Mouse (Mus musculus) heart, postnatal 0 days (tissue): ENCODE measurements around the gene Comtd1. TPM values are rescaled to one million over a fixed set of nuclear protein-coding genes. Genes with fewer than 3 reads are reported as not detected.

Experiments used
- ATAC-seq: fragments of 200-750 bp; cut with Nextera tagmentation; 2 replicates; pipeline ENCODE4 v1.8.0; 2017; ENCODE audit warnings: low read depth, moderate number of reproducible peaks, moderate library complexity; ENCODE audit not compliant: insufficient read depth
- DNase-seq: peaks from one replicate; pipeline ENCODE4 v3.0.0-alpha.2; 2016; ENCODE audit warnings: low spot score
- H3K27ac ChIP-seq: fragments of 300-500 bp; sonication (generic); 2 replicates; pipeline ENCODE4 v1.5.1; 2014; ENCODE audit warnings: low read depth, mild to moderate bottlenecking
- H3K27me3 ChIP-seq: fragments of 300-500 bp; sonication (generic); 2 replicates; pipeline ENCODE4 v1.6.1; 2014; ENCODE audit warnings: low read length, mixed read lengths; ENCODE audit not compliant: control insufficient read depth, insufficient read depth
- H3K36me3 ChIP-seq: fragments of 300-500 bp; sonication (generic); replicated peaks from 2 replicates; pipeline ENCODE4 v1.6.1; 2014; ENCODE audit warnings: low read length, mixed read lengths; ENCODE audit not compliant: control insufficient read depth, insufficient read depth
- H3K4me1 ChIP-seq: fragments of 300-500 bp; sonication (generic); 2 replicates; pipeline ENCODE4 v1.6.1; 2014; ENCODE audit warnings: antibody characterized with exemption; ENCODE audit not compliant: control insufficient read depth, insufficient read depth
- H3K4me2 ChIP-seq: fragments of 300-500 bp; sonication (generic); 2 replicates; pipeline ENCODE4 v1.6.1; 2014; ENCODE audit warnings: low read depth, mild to moderate bottlenecking, low read length, moderate library complexity
- H3K4me3 ChIP-seq: fragments of 300-500 bp; sonication (generic); 2 replicates; pipeline ENCODE4 v1.5.1; 2014; ENCODE audit warnings: low read depth, low read length
- H3K9ac ChIP-seq: fragments of 300-500 bp; sonication (generic); replicated peaks from 2 replicates; pipeline ENCODE4 v1.6.1; 2014; ENCODE audit warnings: low read depth, low read length, mixed read lengths
- H3K9me3 ChIP-seq: fragments of 300-500 bp; sonication (generic); replicated peaks from 2 replicates; pipeline ENCODE4 v1.6.1; 2016; ENCODE audit warnings: low read length; ENCODE audit not compliant: control insufficient read depth
- CTCF ChIP-seq: IDR thresholded peaks from 2 replicates; pipeline ENCODE4 v1.5.1; 2016; ENCODE audit warnings: antibody characterized with exemption, control low read depth, low read depth
- EP300 ChIP-seq: IDR thresholded peaks from 2 replicates; pipeline ENCODE4 v1.6.1; 2016; ENCODE audit warnings: antibody characterized with exemption, low read depth
- WGBS: fragments of 180-500 bp; shearing (Covaris S2); extraction: QIAGEN DNeasy Blood & Tissue Kit; methylation state at CpG from one replicate; pipeline ENCODE4 v1.1.7; 2014; 5-methylcytosine and 5-hydroxymethylcytosine counted together
- polyA plus RNA-seq: library from polyadenylated mRNA; unstranded; fragments of >200 nt; fragmentation: Nextera tagmentation; extraction: Ambion mirVana; gene quantifications from 2 replicates; pipeline ENCODE4 v1.2.1, GENCODE M21; 2015
- total RNA-seq: library from RNA; depleted of rRNA; stranded (reverse); fragments of >200 nt; gene quantifications from 2 replicates; pipeline ENCODE4 v1.2.3, GENCODE M21; 2014; ENCODE audit warnings: low replicate concordance

The Comtd1 gene
- total and polyA plus RNA-seq, 2 experiments from 2014 or later, result 27.8 to 53.5 TPM

DNA sequence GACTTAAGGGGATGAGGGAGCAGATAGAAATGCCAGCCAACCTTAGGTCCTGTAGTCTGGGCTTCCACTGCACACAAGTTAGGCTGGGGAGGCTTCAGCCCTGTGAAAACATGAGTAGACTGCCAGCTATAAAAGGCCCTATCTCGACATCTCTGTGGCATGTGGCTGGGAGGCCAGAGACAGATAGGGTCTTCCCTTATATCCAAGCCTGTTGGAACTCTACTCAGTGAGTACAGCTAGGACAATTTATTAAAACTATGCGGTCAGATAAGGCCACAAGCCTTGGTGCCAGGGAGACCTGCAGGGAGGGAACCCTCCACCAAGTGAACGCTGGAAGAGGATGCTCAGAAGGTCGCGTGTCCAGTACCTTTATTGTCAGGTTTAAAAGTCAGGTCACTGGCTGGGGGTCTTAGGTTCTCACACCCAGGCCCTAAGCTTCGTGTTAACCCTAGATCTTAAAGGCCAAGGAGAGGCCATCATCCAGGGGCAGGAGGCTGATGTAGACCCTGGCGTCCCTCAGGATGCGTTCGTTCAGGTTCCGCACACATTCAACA is 1.9 kb downstream of the Comtd1 start:
- 16% methylated on average over 10 of the region's 10 CpGs for WGBS
- peaks cover 52% of the 10 kb centered on the region for H3K36me3 ChIP-seq
- no peak for TF ChIP-seq EP300
- no peak for TF ChIP-seq CTCF
- 0 out of 2 replicates have a peak, but pooled peaks cover 11% of the 10 kb centered on the region for H3K4me1 ChIP-seq
- peak overlapping the region; percentile 88 for H3K4me2 ChIP-seq
- DNase-seq, result no peak
- ATAC-seq, result no peak
- no peaks in the 10 kb centered on the region for H3K27me3 ChIP-seq
- H3K9ac ChIP-seq, result 0 out of 2 replicates have a peak overlapping the region, but pooled peaks have one; percentile 54
- H3K27ac ChIP-seq, result peak overlapping the region; percentile 68; the same call in 1 of the 2 replicates
- H3K9me3 ChIP-seq, result no peaks in the 10 kb centered on the region
- peak overlapping the region; percentile 65 for H3K4me3 ChIP-seq

DNA sequence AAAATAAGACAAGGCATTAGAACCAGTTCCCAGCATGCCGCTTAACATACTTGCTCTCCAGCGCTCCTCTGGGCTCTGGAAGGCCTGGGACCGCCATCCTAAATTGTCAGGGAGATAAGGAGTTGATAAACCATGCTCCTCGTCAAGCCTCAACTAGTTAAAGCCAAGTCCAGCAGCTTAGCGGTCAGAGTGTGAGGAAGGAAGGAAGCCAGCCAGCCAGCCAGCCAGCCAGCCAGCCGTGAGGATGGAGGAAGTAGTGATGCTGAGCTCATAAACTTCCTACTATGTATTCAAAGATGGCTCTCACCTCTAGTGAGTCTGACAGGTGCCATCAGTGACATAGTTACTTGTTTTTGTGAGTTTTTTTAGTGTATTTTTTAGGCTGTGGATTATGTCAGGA is 5.5 kb downstream of the Comtd1 start:
- H3K27ac ChIP-seq, result peak overlapping the region; percentile 53
- ATAC-seq (no peak), DNase-seq (no peak)
- H3K36me3 ChIP-seq, result peaks cover 88% of the 10 kb centered on the region
- H3K9me3 ChIP-seq, result no peaks in the 10 kb centered on the region
- H3K4me3 ChIP-seq, result no peak overlapping the region
- WGBS, result 12% methylated on average over 6 of the region's 6 CpGs
- H3K4me1 ChIP-seq, result 0 out of 2 replicates have a peak, but pooled peaks cover 11% of the 10 kb centered on the region
- TF ChIP-seq CTCF, result no peak
- TF ChIP-seq EP300, result no peak
- no peaks in the 10 kb centered on the region for H3K27me3 ChIP-seq
- H3K4me2 ChIP-seq, result no peak overlapping the region
- H3K9ac ChIP-seq, result no peak overlapping the region

DNA sequence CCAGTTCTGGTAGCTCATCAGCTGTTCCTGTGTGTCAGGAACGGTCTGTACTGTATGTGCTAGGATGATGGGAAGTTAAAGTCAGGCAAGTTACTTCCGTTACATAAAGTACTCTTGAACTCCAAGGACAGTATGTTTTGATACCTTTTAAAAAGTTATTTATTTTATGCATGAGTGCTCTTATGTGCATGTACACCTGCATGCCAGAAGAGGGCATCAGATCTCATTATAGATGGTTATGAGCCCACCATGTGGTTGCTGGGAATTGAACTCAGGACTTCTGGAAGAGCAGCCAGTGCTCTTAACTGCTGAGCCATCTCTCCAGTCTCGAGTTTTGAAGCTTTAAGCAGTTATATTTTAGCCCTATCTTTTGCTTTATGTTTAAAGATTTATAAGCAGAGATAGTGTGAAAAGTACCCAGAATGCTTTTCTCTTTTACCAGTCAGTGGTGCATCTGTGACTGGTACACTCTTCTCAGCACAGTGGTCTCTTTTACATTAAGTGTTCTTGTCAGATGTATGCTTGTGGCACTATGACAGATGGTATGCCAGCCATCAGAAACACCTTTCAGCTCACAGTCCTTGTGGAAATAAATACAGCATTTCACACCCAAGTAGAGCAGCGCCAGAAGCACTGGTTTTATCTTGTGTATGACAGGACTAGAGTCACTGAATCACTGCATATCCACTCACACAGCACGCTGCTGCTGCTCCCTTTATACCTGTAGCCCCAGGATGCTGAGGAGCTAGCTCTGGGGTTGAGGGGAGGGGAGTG is 6.8 kb downstream of the Comtd1 start:
- H3K27me3 ChIP-seq, result no peaks in the 10 kb centered on the region
- TF ChIP-seq EP300 (no peak), CTCF (no peak)
- no peak overlapping the region for H3K4me2 ChIP-seq
- WGBS, result 61% methylated on average over 5 of the region's 5 CpGs
- 0 out of 2 replicates have a peak, but pooled peaks cover 6% of the 10 kb centered on the region for H3K4me1 ChIP-seq
- H3K4me3 ChIP-seq, result no peak overlapping the region
- peak overlapping the region; percentile 34; the same call in 1 of the 2 replicates for H3K27ac ChIP-seq
- no peak overlapping the region for H3K9ac ChIP-seq
- H3K36me3 ChIP-seq, result peaks cover 100% of the 10 kb centered on the region
- no peaks in the 10 kb centered on the region for H3K9me3 ChIP-seq
- DNase-seq (no peak), ATAC-seq (0 out of 2 replicates have a peak, but pooled peaks have one; percentile 13)

DNA sequence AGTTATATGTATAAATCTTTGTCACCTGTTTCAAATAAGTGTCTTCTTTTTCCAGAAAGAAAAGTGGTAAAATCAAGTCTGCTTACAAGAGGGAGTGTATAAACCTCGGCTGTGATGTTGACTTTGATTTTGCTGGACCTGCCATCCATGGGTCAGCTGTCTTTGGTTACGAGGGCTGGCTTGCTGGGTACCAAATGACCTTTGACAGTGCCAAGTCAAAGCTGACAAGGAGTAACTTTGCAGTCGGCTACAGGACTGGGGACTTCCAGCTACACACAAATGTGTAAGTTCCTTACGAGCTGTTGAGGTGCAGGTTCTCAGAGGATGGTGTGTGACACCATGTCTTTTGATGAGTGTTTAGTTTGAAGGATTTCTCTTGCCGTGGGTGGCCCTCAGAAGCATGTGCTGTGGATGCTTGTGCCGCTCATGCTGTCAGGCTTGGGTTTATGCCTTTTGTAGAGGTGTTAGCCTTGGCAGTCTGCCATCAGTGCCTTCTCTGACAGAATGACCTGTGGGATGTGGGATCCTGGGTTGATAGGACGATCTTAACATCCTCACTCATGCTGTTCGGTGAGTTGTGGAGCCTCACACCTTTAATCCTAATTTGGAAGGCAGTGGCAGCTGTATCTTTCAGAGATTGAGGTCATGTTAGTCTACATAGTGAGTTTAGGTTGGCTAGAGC is 10.3 kb downstream of the Comtd1 start:
- peaks cover 13% of the 10 kb centered on the region for H3K4me1 ChIP-seq

DNA sequence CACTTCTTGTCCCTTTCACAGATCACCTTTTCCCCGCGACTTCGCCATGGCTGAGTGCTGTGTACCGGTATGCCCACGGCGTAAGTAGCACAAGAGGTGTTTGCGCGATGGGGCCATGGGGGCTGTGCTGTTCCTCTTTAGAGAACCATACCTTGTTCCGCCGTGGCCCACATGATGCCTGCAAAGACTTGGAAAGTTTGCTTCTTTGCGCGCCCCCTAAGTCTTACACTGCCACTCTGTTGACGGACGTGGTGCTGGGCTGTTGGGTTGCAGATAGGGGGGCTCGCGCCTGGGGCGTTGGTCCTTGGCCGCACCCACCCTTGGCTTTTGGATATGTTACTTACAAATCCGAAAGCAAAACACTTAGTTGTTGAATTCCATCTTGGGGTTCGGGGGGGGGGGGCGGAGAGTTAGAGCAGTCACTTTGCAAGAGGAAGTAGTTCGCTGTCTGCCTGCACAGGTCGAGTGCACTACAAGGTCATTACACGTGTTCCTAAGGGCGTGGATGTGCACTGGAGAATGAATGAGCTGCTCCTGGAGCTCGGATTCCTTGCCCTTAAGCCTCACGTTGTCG is 16.9 kb downstream of the Comtd1 start:
- DNase-seq, result peak; percentile 52
- H3K4me2 ChIP-seq, result peak overlapping the region; percentile 64
- no peak for TF ChIP-seq EP300
- H3K27ac ChIP-seq, result peak overlapping the region; percentile 96
- peak; percentile 0; the same call in 1 of the 2 replicates for ATAC-seq
- H3K4me1 ChIP-seq, result peaks cover 27% of the 10 kb centered on the region
- no peaks in the 10 kb centered on the region for H3K9me3 ChIP-seq
- no peaks in the 10 kb centered on the region for H3K27me3 ChIP-seq
- under 1% methylated on average over 28 of the region's 28 CpGs for WGBS
- H3K4me3 ChIP-seq, result peak overlapping the region; percentile 93
- H3K9ac ChIP-seq, result peak overlapping the region; percentile 92
- H3K36me3 ChIP-seq, result peaks cover 36% of the 10 kb centered on the region

More for the DNA sequence above, 10.3 kb downstream of the Comtd1 start:
- ATAC-seq (no peak), DNase-seq (no peak)
- no peak overlapping the region for H3K4me2 ChIP-seq
- 37% methylated on average over 8 of the region's 8 CpGs for WGBS
- no peak overlapping the region for H3K4me3 ChIP-seq
- H3K27ac ChIP-seq, result no peak overlapping the region
- TF ChIP-seq EP300 (no peak), CTCF (no peak)
- no peak overlapping the region for H3K9ac ChIP-seq
- no peaks in the 10 kb centered on the region for H3K9me3 ChIP-seq
- no peaks in the 10 kb centered on the region for H3K27me3 ChIP-seq
- H3K36me3 ChIP-seq, result peaks cover 98% of the 10 kb centered on the region
